Mouse (Mus musculus) lung, adult 18-20 months (tissue): ENCODE results near the gene Mybpc2.
A peak's percentile ranks its signal among the peaks of the same experiment; 100 is the strongest.

Source experiments
- DNase-seq, 2 experiments: peaks; one replicate each; pipeline ENCODE4 v3.0.0; 2022; ENCODE audit warnings: mixed read lengths in 2 of 2

Gene Mybpc2

DNA sequence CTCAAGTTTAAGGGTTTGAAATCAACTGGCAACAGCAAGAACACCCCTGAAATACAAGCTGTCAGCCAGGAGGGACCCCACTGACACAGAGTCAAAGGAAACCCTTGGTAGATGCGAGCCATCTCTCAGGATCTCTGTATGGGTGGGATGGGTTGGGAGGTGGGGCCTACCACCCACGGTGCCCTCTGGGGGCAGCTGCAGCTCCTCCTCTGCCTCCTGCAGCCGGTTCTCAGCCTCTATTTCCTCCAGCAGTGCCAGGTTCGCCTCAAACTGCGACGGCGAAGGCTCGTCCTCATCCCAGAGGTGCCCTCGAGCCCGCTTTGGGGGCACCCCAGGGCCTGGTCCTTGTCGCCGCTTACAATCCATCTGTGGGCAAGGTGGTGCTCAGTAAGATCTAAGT lies 18.6 kb upstream of the Mybpc2 start:
- DNase-seq: no peak

DNA sequence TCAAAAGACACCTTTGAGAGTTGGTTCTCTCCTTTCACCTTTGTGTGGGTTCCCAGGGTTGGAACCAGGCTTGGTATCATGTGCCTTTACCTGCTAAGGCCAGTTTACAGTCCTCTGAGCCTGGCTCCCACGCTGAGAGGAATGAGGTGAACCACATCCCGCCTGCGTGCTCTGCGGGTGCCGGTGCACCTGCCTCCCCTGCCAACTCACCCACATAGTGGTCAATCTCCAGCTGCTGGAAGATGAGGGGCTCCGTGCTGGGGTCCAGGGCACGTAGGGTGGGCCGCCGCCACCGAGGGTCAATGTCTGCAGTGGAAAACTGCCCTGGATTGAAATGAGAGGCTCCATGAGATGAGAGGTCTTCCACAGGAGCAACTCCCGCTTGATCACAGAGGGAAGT lies 18.1 kb upstream of the Mybpc2 start:
- DNase-seq: no peak

DNA sequence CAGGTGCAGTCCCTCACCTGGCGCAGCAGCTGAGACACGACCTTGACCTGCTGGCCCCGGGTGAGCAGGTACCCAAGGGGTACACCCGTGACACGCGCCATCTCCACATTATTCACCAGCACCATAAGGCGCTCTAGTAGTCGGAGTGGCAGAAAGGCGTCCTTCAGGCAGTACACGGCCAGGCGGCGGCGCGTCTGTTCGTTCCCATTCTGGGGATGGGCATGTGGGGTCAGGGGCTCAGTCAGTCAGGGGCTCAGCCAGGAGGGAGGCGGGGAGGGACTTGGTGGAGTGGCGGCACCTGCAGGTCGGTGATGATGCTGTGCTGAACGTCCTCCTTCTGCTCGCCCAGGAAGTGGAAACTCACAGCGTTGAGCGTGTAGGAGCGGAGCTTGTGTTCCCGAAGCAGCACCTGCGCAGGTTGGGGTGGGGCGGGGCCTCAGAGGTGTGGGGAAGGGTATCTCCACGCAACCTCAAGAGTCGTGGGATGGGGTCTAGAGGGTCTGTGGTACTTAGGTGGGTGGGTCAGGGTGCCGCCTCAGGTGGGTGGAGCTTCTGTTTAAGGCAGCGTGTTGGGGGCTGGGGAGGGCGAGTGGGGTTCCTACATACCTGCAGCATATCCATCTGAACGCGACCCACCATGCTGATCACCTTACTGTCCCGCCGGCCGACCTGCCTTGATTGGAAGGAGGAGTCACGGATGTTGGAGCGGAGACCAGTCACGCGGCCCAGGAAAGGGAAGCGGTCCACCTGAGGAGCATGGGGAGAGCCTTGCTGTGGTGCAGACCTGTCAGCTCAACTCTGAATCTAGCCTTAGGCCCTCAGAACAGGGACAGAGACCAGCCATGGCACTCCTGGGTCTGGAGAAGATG lies 14.5 kb upstream of the Mybpc2 start:
- DNase-seq: no peak

DNA sequence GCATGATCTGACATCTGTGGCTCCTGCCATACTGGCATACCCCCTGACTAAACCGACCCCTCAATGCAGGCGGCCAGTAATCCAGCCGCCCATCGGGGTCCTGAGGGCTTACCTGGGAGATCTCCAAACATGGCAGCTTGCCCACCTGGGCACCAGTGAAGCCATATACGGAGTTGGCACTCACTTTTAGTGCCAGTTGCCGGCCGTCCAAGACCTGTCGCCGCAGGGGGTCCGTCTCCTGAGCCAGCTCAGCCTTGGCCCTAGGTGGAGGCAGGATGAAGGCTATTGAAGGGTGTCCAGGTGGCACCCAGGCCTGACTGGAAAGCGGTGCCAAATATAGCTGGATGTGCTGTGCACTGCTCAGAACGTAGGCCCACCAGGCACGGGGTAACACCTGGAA lies 13.0 kb upstream of the Mybpc2 start:
- no peak for DNase-seq

DNA sequence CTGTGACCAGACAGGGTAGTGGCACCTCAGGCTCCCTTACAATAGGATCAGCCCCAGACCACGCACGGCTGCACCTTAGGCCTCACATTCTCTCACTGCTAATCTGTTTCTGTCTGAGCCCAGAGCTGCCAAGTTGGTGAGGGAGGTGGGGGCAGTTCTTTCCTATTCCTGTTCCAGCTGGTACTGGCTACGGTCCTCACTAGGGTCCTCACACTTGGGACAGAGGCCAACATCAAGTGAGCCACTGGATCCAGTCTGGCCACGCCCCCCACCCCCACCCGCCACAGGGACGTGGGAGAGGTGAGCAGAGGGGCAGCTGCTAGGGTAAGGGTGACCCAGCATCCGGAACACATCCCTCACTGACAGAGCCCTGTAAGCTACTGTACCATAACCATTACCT lies 12.6 kb upstream of the Mybpc2 start:
- DNase-seq: no peak

DNA sequence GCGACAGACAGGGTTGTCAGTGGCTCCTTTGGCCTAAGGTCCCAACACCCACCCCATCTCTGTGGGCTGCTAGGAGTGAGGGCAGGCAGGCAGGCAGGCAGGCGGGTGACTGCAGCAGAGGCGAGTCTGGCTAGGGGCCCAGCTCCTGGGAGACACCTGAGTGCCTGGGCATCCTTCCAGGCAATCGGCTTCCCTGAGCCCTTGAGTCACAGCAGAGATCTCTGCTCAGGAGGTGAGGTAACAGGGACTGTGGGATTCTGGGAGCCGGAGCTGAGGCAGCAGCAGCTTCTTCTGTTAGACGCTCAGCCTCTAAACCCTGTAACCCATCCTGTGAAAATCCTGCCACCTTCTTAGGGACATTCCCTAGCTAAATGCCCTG lies 12.1 kb upstream of the Mybpc2 start:
- DNase-seq: peak; percentile 76 to 85

DNA sequence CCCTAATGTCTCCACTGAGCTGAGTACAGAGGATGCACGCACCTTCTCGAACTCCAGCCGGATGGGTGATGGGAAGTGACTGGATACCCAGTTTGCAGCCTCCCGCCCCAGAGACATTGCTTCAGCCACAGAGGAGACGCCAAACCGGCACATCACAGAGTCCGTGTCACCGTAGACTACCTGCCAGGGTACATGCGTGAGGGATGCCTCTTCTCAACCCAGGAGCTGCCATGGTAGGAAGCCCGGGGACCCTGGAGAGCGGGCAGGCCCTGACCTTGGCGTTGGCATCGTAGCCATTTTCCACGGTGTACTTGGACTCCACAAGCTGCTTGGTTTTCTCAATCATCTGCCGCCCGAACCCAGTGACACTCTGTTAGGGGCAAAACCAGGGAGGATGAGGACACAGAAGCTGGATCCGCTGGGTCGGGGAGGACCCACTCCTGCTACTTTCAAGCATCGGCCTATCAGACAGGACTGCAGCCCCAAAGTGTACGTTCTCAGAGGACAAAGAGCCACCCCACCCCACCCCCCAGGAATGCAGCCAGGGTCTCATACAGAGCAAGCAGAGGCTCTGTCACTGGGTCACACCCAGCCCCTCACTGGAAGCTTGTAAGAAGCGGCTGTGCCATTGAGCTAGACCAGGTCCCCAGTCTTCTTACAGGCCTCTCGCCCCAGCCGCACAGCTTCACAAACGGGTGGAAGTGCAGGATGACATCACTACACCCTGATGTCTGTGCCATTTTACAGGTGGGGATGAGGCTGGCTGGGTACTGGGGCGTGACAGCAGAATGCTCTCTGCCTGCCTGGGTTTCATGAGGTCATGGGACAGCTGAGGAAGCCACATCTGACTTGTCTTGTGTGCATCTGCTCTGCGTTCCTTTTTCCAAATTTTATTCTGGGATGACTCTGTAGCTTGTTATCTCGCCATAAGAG lies 11.5 kb upstream of the Mybpc2 start:
- no peak for DNase-seq

DNA sequence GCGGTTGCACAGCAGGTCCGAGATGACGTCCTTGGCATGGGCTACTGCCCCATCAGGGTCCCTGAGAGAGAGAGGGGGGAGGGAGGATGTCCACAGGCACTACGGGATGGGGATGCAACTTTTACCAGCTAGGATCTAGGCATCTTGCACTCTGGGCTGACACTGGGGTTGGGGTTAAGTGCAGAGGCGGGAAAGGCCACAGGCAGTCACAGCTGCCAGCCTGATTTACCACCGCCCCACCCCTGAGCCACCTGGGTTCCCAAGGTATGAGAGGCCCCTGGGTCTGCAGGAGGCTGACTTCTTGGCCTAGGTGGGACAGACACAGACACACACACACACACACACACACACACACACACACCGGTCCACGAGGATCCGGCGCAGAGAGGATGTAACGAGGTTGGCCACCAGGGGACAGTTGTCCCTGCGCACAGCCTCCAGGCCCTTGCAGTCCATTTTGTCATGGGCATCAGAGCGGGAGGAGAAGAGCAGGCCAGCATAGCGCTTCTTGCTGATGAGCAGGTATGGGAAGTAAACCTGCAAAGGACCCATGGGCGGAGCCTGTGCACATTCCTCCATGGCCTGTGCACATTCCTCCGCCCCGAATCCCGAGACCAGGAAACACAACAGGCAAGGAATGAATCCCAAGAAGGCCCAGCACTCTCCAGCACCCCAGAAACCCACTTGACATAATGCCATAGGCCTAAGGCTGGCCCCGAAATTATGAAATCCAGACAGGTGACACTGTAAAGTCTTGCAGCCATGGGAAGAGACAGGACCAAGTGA lies 10.4 kb upstream of the Mybpc2 start:
- no peak for DNase-seq

DNA sequence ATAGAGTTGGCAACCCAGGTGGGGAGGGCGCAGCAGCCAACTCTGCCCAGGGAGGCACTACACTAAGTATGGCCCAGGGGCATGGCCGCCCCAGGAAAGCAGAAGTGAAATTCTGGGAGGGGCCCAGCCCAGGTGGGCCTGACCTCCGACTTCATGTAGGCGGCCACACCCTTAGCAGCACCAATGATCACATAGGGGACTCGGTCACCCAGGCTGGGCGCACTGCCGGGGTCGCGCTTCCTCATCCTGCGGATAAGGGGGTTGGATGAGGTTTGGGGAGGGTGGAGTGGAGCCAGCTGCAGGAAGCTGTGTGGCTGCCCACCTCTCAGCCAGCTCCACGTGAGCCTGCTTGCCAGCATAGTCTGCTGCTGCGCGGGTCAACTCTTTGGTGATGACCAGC lies 9.8 kb upstream of the Mybpc2 start:
- DNase-seq: peak in 1 of 2 experiments; percentile 49

DNA sequence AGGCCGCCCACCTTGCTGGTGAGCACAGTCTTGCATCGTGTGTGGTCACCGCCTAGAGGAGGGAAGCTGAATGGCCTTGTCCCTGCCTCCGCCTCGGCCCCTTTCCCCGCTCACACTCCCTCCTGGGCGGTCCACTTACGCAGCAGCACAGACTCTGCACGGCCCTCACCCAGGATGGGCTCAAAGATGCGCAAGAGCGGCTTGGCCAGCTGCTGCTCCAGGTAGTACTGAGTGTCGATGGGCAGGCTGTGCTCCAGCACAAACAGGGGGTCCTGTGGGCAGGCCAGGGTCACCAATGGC lies 9.2 kb upstream of the Mybpc2 start:
- DNase-seq: no peak

DNA sequence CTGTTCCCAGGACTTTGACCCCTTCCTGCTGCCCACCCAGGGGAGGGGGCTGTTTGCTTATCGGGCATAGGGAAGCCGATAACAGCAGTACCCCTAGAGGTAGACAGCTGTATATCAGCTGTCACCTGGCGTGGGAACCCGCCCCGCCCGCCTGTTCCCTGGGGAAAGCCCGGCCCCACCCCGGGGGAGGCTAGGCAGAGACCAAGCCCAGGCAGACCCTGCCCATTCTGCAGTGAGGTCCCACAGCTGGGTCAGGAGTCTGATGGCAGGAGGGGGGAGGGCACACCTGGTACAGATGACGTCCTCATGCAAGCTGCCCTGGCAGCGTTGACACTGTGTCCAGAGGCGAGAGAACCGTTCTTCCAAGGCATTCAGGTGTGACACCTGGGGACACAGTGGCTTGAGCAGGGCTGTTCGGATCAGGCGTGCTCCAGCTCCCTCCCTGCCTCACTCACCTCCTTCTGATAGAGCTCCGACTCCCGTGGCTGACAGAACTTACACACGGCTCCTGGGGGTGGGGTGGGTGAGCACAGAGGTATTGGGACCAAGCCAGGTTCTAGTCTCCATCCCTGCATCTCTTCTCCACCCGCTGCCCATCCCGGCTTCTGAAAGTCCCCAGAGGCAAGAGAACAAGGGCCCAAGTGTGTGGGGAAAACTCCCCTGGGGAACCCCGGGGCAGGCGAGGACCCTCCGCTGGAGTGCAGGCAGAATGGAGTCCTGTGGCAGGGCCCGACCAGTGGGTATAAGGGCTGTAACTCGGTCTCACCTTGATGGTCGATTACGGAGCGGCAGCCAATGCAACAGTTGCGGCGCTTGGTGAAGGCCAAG lies 8.7 kb upstream of the Mybpc2 start:
- no peak for DNase-seq

DNA sequence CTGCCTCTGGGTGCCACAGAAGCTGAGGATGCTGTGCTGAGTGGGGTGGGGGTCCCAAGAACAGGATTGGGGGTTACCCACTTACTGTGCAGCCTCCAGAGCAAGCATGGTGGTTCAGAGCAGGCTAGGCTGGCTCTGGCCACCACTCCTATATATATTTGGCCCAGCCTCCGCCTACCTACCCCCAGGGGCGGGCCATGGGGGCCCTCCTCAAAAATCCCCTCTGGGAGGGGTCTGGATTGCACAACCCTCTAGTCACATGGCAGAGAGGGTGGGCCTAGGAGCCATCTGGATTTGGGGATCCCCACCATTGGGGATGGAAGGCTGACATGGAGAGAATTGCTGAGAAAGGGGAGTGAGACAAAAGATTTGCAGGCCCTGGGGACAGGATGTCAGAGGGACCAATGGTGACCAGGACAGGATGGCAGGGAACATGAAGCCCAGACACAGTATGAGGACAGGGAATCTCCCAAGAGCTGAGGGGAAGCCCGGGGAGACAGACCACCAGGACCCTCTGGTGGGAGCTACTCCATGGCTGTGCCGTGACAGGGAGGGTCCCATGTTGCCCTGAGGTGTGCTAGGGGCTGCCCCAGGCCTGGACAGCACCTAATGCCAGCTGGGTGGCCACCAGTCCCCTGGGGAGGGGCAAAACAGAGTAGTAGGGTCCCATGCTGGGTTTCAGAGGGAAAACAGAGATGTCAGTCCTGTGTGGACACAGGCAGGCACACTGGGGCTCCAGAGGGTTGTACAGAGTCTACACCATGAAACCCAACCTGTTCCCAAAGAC lies 7.7 kb upstream of the Mybpc2 start, which contains the start of gene Spib:
Gene Spib (minus strand): TSS at position 126 of the 787 bp plus-strand sequence.
- no peak for DNase-seq

DNA sequence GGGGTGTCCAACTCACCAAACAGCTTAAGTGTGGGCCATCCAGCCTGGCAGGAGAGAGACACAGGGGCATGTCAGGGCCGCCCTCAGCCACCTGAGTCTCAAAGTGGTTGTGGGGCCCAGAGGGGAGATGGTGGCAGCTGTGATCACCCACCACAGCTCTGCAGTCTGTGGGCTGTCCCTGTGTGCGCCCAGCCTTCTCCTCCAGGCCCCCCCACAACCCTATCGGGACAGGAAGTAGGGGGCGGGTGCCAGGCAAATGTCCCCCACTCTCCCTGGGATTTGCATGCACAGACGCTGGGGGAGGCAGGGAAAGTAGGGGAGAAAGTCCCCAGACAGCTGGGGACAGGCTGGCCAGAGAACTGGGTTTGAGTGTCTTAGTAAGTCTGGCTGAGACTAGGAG lies 6.8 kb upstream of the Mybpc2 start:
- no peak for DNase-seq

DNA sequence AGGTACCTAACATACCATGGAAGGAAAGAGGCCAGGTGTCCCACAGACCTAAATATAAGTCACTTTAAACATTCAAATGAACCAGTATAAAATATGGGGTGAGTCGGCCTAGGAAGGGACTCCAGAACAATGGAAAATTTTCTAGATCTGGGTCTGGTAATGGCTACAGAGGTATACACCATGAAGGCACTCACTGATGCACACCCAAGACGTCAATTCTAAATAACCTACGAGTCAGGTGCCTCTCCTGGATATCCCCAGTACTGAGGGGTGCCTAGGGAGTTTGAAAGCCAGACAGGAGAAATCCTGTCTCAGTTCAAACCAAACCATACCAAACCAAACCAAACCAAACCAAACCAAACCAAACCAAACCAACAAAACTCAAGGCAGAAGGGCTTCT lies 6.1 kb upstream of the Mybpc2 start:
- no peak for DNase-seq

DNA sequence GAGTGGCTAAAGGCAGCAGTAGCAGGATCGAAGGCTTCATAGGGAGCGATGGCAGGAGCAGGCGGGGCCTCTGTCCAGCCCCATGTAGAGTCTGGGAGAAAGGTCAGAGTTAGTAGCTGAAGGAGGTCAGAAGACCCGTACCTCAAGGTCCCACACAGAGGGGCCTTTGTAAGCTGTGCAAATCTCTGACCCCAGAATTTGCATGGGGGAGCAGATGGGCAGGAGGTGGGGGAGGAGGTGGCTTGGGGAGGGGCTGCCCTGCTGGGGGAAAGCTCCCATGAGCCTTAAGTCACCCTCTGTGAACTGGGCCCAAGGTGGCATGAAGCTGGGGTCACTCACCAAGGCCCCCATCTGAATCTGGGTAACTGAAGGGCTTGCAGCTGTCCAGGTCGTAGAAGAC lies 5.1 kb upstream of the Mybpc2 start:
- DNase-seq: no peak

DNA sequence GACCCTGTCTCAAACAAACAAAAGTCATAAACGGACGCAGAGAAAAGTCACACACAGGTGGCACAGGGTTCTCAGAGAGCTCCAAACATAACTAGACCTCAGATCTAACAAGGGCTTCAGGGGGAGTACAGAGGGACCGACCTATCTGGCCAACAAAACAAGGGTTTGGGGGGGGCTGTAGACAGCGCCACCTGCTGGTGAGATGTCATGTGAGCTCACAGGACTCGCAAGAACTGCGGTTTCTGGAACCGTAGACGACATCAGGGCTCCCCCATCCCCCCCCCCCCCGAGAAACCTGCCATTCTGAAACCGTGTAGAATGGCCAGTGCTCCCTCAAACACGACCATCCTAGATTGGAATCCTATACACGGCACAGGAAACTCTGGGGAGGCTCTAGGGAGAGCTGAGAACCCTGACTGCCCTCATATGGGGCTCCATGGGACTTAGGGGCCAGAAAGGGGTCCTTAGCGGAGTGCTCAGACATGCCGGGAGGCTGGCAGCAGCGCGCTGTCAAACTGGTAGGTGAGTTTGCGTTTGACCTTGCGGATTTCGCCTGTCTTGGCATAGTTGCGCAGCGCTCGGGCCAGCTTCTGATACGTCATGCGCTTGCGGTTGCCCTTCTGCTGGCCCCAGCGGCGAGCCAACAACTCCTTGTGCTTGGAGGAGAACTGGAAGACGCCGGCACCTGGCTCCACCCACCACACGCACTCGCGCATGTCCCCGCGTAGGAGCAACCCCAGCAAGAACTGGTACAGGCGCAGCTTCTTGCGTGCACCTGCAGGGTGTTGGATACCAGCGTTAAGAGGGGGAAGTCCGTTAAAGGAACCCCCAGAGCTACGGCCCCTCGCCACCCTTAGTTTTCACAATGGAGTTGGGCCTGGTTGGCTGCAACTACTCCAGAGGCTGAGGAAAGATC lies 3.3 kb upstream of the Mybpc2 start:
- peak; percentile 88 to 92 for DNase-seq

DNA sequence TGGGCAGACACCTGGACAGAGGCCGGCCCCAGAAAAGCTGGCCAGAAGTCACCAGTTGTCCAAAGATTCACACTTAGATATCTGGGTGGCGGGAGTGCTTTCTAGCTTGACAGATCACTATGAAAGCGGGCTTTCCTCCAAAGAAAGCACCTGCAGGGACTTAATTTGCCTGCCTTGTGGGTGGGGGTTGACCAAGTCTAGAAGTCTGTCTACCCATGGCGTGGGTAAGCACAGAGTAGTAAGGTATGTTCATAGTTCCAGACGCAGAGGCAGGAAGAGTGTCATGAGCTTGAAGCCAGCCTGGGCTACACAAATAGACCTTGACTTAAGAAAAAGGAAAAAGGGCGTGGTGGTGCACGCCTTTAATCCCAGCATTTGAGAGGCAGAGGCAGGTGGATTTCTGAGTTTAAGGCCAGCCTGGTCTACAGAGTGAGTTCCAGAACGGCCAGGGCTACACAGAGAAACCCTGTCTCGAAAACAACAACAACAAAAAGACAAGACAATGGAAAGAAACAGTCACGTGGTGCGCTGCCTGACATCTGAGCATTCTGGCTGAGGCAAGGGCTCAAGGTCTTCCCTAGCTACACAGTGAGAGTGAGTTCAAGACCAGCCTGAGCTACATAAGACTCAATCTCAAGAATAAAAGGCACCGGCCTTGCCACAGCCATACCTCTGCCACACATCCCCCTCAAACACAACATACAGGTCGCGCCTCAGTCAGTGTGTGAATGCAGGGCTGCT lies 2.1 kb upstream of the Mybpc2 start:
- no peak for DNase-seq

DNA sequence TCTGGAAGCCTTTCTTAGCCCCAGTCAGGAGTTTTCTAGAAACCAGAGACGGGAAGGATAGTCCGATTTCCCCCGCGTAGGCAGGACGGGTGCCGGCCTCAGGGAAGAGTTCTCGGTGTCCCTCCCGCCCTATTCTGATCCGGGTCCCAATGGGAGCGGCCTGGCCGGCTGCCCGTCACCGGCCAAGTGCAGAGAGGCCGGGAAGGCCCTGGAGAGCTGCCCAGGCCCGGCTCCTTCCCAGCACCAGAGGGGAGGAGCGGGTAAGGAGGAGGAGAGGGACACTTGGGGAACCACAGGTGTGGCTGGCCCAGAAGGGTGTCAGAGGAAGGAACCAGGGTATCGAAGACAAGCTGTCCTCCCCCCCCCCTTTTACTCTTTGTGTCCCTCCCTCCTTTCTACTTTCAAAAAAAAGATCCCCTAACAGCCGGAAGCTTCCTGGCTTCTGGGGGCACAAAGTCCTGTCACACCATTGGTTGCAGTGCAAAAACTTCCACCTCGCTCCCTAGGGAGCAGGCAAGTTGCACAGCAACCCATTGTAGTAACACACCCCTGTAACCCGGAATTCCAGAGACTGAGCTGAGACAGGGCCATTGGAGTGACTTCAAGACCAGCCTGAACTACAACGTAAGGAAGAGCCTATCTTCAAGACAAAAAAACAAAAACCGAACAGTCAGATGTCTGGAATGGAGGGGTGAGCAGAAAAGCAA lies 823 bp upstream of the Mybpc2 start:
- peak; percentile 90 to 93 for DNase-seq

DNA sequence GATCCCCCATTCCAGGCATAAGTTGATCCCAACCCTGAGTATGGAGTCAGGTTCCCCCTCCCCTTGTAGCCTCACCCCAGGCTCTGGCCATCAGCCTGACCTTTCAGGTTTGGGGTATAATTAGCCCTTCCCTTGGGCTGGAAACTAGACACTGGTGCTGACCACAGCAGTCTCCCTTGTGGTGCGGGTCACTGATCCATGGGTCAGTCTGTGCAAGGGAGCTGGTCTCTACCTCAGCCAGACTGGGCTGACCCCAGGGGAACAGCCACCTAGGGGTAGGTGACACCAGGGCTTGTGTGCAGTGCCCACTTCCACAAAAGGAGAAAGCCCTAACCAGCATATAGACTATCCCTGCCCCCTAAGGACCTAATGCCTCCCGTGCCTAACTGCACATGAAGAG lies 1.4 kb downstream of the Mybpc2 start:
- no peak for DNase-seq
